Mouse (Mus musculus): ENCODE results near the gene Gm3055. TPM values are rescaled to one million over a fixed set of nuclear protein-coding genes. Genes with fewer than 3 reads are reported as not detected.

Gene Gm3055
- polyA plus RNA-seq (2017; shearing (Covaris generic)), result 10 to 100 TPM; 11.2 to 13.5 TPM

GRCm38 (mm10) chr10:81770506-81771403 lies at the start of gene Gm3055:
Gm3055 (minus strand) TSS chr10:81771161.

GRCm38 (mm10) chr10:81811899-81812298 lies 40.9 kb upstream of the Gm3055 start, which contains the start of gene Gm4767:
Gm4767 (plus strand) TSS chr10:81812186.

GRCm38 (mm10) chr10:81704531-81705301 lies 66.2 kb downstream of the Gm3055 start, which contains the start of gene Zfp433:
Zfp433 (plus strand) TSS chr10:81704825.

Other genes starting within 250 kb of the Gm3055 start
- 10 to 100 TPM; 29.0 to 32.4 TPM for gene Gna15, start 246.9 kb downstream of the Gm3055 start, polyA plus RNA-seq (2017; shearing (Covaris generic))
- gene Gna11, start 226.0 kb downstream of the Gm3055 start, polyA plus RNA-seq (2017; shearing (Covaris generic)), result 10 to 100 TPM; 15.9 to 26.6 TPM
- 1,000 to 10,000 TPM; 1,037 to 1,181 TPM for gene Aes, start 211.7 kb downstream of the Gm3055 start, polyA plus RNA-seq (2017; shearing (Covaris generic))
- 1 to 10 TPM; 2.8 to 5.1 TPM for gene Tle2, start 196.6 kb downstream of the Gm3055 start, polyA plus RNA-seq (2017; shearing (Covaris generic))
- gene Tle6, start 170.1 kb downstream of the Gm3055 start, polyA plus RNA-seq (2017; shearing (Covaris generic)), result 1 to 10 TPM in 1 of 2 experiments, not detected in 1; 2.2 TPM
- 1 to 10 TPM; 2.1 to 3.2 TPM for gene BC025920, start 164.9 kb downstream of the Gm3055 start, polyA plus RNA-seq (2017; shearing (Covaris generic))
- gene Sirt6, start 143.4 kb downstream of the Gm3055 start, polyA plus RNA-seq (2017; shearing (Covaris generic)), result 10 to 100 TPM; 12.8 to 18.1 TPM
- 1 to 10 TPM; 2.6 to 4.3 TPM for gene Ankrd24, start 142.6 kb downstream of the Gm3055 start, polyA plus RNA-seq (2017; shearing (Covaris generic))
- gene Gm10778, start 122.1 kb downstream of the Gm3055 start, polyA plus RNA-seq (2017; shearing (Covaris generic)), result 1 to 10 TPM; 7.6 to 9.3 TPM
- gene Zfp433, start 66.3 kb downstream of the Gm3055 start, polyA plus RNA-seq (2017; shearing (Covaris generic)), result 10 to 100 TPM; 22.9 to 26.1 TPM
- gene Gm4767, start 41.0 kb upstream of the Gm3055 start, polyA plus RNA-seq (2017; shearing (Covaris generic)), result 1 to 10 TPM; 5.9 to 7.4 TPM
- 1 to 10 TPM; 2.5 to 8.0 TPM for gene Gm32687, start 92.8 kb upstream of the Gm3055 start, polyA plus RNA-seq (2017; shearing (Covaris generic))
- gene Zfp781, start 159.3 kb upstream of the Gm3055 start, polyA plus RNA-seq (2017; shearing (Covaris generic)), result 1 to 10 TPM; 1.3 to 2.3 TPM

All from inflammation-experienced regulatory T-cells (primary cell).